Mouse (Mus musculus) adrenal gland, postnatal 10 days (tissue): ENCODE measurements around the gene Asb1. TPM values are rescaled to one million over a fixed set of nuclear protein-coding genes. Genes with fewer than 3 reads are reported as not detected.

ENCODE experiments used
- DNase-seq: peaks from one replicate; pipeline ENCODE4 v3.0.0; 2021; ENCODE audit warnings: mixed read lengths
- total RNA-seq, 2 experiments: library from RNA; stranded (reverse); gene quantifications; 2 replicates each; pipeline ENCODE4 v1.2.3; 2021

The Asb1 gene
- total RNA-seq, 2 experiments from 2014 or later = 18.3 to 19.9 TPM

DNA sequence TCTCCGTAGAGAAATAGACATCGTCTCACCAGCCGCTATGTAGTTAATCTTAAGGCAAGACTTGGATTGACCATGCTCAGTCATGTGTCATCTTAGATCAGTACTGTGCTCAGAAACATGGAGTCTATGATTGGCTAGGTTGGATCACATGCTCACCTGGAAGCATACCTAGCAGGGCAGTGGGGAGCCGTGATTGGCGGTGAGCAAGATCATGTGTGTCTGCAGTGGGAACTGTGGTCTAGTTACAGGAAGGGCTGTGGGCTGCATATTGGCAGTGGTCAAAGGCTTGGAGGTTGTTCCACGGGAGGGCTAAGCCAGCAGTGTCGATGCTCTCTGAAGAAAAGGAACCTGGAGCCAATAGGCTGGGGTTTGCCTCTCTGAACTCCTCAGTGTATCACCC lies 66.4 kb downstream of the Asb1 start:
- DNase-seq = no peak

GRCm38 (mm10) chr1:91607141-91607540 lies 66.8 kb downstream of the Asb1 start:
- DNase-seq = no peak

Other genes starting within 250 kb of the Asb1 start
- 10 to 100 TPM; 22.8 to 23.4 TPM for gene Scly, start 242.2 kb upstream of the Asb1 start, total RNA-seq
- under 1 TPM in 1 of 2 experiments, not detected in 1; 0.09 TPM for gene Espnl, start 218.5 kb upstream of the Asb1 start, total RNA-seq
- 1 to 10 TPM; 2.1 to 5.8 TPM for gene Klhl30, start 189.5 kb upstream of the Asb1 start, total RNA-seq
- gene Erfe, start 174.1 kb upstream of the Asb1 start, total RNA-seq = 1 to 10 TPM; 1.0 to 2.2 TPM
- 10 to 100 TPM; 82.9 to 83.7 TPM for gene Ilkap, start 141.7 kb upstream of the Asb1 start, total RNA-seq
- gene Hes6, start 126.5 kb upstream of the Asb1 start, total RNA-seq = 100 to 1,000 TPM in 1 of 2 experiments, 10 to 100 TPM in 1; 49.5 to 137 TPM
- 10 to 100 TPM; 15.6 to 37.9 TPM for gene Per2, start 81.2 kb upstream of the Asb1 start, total RNA-seq
- 1 to 10 TPM; 8.0 to 9.1 TPM for gene Traf3ip1, start 45.9 kb upstream of the Asb1 start, total RNA-seq